Mouse (Mus musculus) bone marrow macrophage, adult 2 months (primary cell): ENCODE measurements around the gene Dpp6.

Source experiments
- CTCF ChIP-seq: IDR thresholded peaks from 2 replicates; pipeline ENCODE4 v1.5.1; 2012; ENCODE audit warnings: low read depth, mild to moderate bottlenecking, low read length, moderate library complexity
- POLR2A ChIP-seq: IDR thresholded peaks from 2 replicates; pipeline ENCODE4 v1.6.1; 2012; ENCODE audit warnings: mild to moderate bottlenecking, low read depth, low read length, borderline replicate concordance

DNA sequence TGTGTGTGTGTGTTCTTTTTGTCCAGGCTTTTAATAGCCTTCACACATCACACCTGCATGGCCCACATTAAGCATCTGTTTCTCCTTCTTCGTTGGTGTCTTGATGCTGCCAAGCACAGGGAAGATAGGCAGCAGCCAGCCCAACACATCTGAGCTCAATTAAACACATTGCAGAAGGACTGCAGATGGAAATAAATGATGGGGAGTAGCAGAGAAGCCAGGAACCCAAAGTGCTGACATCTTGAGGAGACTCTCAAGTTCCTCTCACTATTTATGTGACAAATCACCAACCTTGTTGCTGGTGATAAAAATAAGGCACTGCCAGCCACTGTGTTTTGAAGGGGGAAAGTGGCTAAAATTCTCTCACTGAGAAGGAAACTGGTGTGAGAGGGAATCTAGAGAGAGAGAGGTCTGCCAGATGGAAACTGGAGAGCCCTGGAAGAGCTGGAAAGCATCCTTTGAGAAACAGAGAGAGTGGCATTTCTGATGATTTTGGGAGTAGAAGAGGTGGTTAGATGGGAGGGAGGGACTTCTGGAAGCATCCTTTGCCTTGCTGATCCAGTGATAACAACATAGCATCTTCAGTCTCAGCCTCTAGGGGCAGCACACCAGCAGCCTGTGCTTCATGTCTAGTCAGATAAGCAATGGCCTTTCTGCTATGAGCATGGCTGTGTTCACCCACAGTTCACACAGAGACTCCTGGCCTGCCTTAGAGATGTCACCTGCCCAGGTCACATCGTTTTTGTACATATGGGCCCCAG is 383.8 kb downstream of the Dpp6 start:
- TF ChIP-seq CTCF (no peak), POLR2A (no peak)
